Mouse (Mus musculus) left cerebral cortex, adult 11 months (tissue): ENCODE data around the gene Zfp386.

ENCODE experiments used
- DNase-seq: peaks from one replicate; pipeline ENCODE4 v3.0.0; 2022; ENCODE audit warnings: low spot score

Gene Zfp386

GRCm38 (mm10) chr12:116094765-116095555 is 47.4 kb downstream of the Zfp386 start:
- no peak for DNase-seq

- DNase-seq, result peak; percentile 21
These were observed 48.9 kb downstream of the Zfp386 start for GRCm38 (mm10) chr12:116096361-116096904.

- no peak for DNase-seq
These were observed 49.6 kb downstream of the Zfp386 start for GRCm38 (mm10) chr12:116097166-116097565.

GRCm38 (mm10) chr12:116101945-116102344 is 54.4 kb downstream of the Zfp386 start:
- DNase-seq, result no peak

- no peak for DNase-seq
These were observed 62.2 kb downstream of the Zfp386 start for GRCm38 (mm10) chr12:116109451-116110353.

GRCm38 (mm10) chr12:116111007-116111694 is 63.6 kb downstream of the Zfp386 start:
- no peak for DNase-seq
